ENCODE assay signal across 20 mouse cellular contexts in the genomic region with DNA sequence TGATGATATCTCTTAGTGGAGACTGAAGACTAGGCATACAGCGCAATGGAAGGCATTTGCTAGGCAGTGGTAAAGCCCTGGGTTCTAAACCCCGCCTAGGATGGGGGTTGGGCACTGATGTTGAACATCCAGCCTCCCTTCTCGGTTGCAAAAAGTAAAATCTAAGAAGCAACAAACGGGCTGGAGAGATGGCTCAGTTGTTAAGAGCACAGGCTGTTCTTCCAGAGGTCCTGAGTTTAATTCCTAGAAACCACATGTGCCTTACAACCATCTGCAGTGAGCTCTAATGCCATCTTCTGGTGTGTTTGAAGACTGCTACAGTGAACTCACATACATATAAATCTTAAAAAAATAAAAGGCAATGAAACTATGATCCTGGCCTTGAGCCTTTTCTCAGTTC.
"Had no signal": no experiment of that assay in that cellular context is flagged by ENCODE, and none has a peak within 500 bp of the region (broad histone marks: within the 10 kb centered on the region; RNA-seq: fewer than 3 reads in every experiment).

No protein-coding gene starts in this region.

- H3K27ac ChIP-seq: gastrocnemius, adult 2 months; heart, embryonic 10.5 days; hindbrain, embryonic 10.5 days; hindbrain, embryonic 12.5 days; hindbrain, embryonic 14.5 days; intestine, embryonic 15.5 days; limb, embryonic 10.5 days; limb, embryonic 12.5 days; liver, embryonic 12.5 days; liver, embryonic 14.5 days had no signal

- H3K4me3 ChIP-seq: gastrocnemius, adult 2 months; heart, embryonic 10.5 days; heart, embryonic 12.5 days; hindbrain, embryonic 10.5 days; hindbrain, embryonic 12.5 days; intestine, embryonic 15.5 days; limb, embryonic 10.5 days; limb, embryonic 12.5 days; liver, embryonic 12.5 days had no signal

- H3K27me3 ChIP-seq: hindbrain, embryonic 12.5 days; intestine, embryonic 15.5 days; liver, embryonic 12.5 days had no signal

- H3K36me3 ChIP-seq: heart, embryonic 10.5 days; heart, embryonic 12.5 days; hindbrain, embryonic 10.5 days; hindbrain, embryonic 12.5 days; intestine, embryonic 15.5 days; limb, embryonic 10.5 days; limb, embryonic 12.5 days; liver, embryonic 12.5 days had no signal

- DNase-seq: gastrocnemius, adult 2 months; gastrocnemius, postnatal 10 days; gastrocnemius, postnatal 25 days; heart, postnatal 10 days; heart, postnatal 4 days; kidney, adult 18-20 months; kidney, adult 8-10 months; kidney, postnatal 10 days; kidney, postnatal 25 days; kidney, postnatal 4 days had no signal
